ENCODE assay signal across 9 mouse cellular contexts in genomic region chr6:54254759-54255158, GRCm38 (mm10).
DNase-seq lines count a peak whose midpoint lies in the region; ATAC-seq lines count a peak whose summit lies in the region.
"Had no signal": no experiment of that assay in that cellular context is flagged by ENCODE, and none has a peak within 500 bp of the region (broad histone marks: within the 10 kb centered on the region; RNA-seq: fewer than 3 reads in every experiment).

No protein-coding gene starts in this region.

- H3K9me3 ChIP-seq in heart, embryonic 11.5 days (replicated peaks; ENCODE audit: control insufficient read depth, low read length): no peaks in the 10 kb centered on the region
- H3K9me3 ChIP-seq in hindbrain, embryonic 14.5 days (ENCODE audit: control insufficient read depth, low read length): no peaks in the 10 kb centered on the region
- H3K9me3 ChIP-seq: lung, embryonic 15.5 days had no signal

- H3K27ac ChIP-seq in heart, embryonic 11.5 days (ENCODE audit: low read depth, low read length): no peak overlapping the region
- H3K27ac ChIP-seq in hindbrain, embryonic 14.5 days: no peak overlapping the region
- H3K27ac ChIP-seq: lung, embryonic 15.5 days had no signal

- no peak overlapping the region for H3K4me2 ChIP-seq in heart, embryonic 11.5 days
- no peak overlapping the region for H3K4me2 ChIP-seq in hindbrain, embryonic 14.5 days (replicated peaks)
- H3K4me2 ChIP-seq: lung, embryonic 15.5 days had no signal

- 60% methylated on average over 6 of the region's 6 CpGs for WGBS in heart, embryonic 11.5 days (ENCODE audit: insufficient replicate concordance)
- WGBS in hindbrain, embryonic 14.5 days: 70% methylated on average over 6 of the region's 6 CpGs

- H3K27me3 ChIP-seq in heart, embryonic 11.5 days (ENCODE audit: control insufficient read depth, insufficient read depth, low read length): no peaks in the 10 kb centered on the region
- H3K27me3 ChIP-seq in hindbrain, embryonic 14.5 days (ENCODE audit: control insufficient read depth, insufficient read depth, low read length): no peaks in the 10 kb centered on the region
- H3K27me3 ChIP-seq: lung, embryonic 15.5 days had no signal

- H3K4me1 ChIP-seq in heart, embryonic 11.5 days (ENCODE audit: control insufficient read depth, insufficient read depth, low read length): peaks cover 16% of the 10 kb centered on the region
- H3K4me1 ChIP-seq in hindbrain, embryonic 14.5 days (replicated peaks; ENCODE audit: control insufficient read depth, insufficient read depth, low read length): no peaks in the 10 kb centered on the region

- H3K4me3 ChIP-seq in heart, embryonic 11.5 days (ENCODE audit: low read depth, low read length): no peak overlapping the region
- H3K4me3 ChIP-seq in hindbrain, embryonic 14.5 days (replicated peaks; ENCODE audit: low read length): no peak overlapping the region
- H3K4me3 ChIP-seq: lung, embryonic 15.5 days had no signal

- DNase-seq in heart, adult 11 months: peak; percentile 91
- DNase-seq in lung, postnatal 10 days: peak; percentile 24
- DNase-seq in lung, postnatal 14 days: no peak
- peak; percentile 47 for DNase-seq in brain, adult 2 months (ENCODE audit: low read depth, low spot score)
- DNase-seq in retina, postnatal 1 day: peak; percentile 43
- no peak for DNase-seq in hindbrain, embryonic 14.5 days (ENCODE audit: low spot score)

- ATAC-seq in heart, embryonic 11.5 days (replicated peaks; ENCODE audit: insufficient number of reproducible peaks, low FRiP score, low TSS enrichment): no peak
- no peak for ATAC-seq in hindbrain, embryonic 14.5 days (ENCODE audit: low FRiP score)
- ATAC-seq in erythroid progenitor cell, adult 5-6 weeks (replicated peaks; ENCODE audit: low FRiP score, poor library complexity, severe bottlenecking): no peak

- H3K9ac ChIP-seq in heart, embryonic 11.5 days (ENCODE audit: low read depth, low read length): no peak overlapping the region
- no peak overlapping the region for H3K9ac ChIP-seq in hindbrain, embryonic 14.5 days
- H3K9ac ChIP-seq: lung, embryonic 15.5 days had no signal

- no peaks in the 10 kb centered on the region for H3K36me3 ChIP-seq in heart, embryonic 11.5 days (ENCODE audit: control insufficient read depth, insufficient read depth, low read length)
- H3K36me3 ChIP-seq in hindbrain, embryonic 14.5 days (replicated peaks; ENCODE audit: control insufficient read depth, insufficient read depth): no peaks in the 10 kb centered on the region
- H3K36me3 ChIP-seq: lung, embryonic 15.5 days had no signal

Comparison
In these comparisons a context has a peak if more than half of its experiments do, and no peak if none do; other contexts are left out.
1. DNase-seq: peak in heart, adult 11 months (single experiment), lung, postnatal 10 days (single experiment), brain, adult 2 months (single experiment) and retina, postnatal 1 day (single experiment); none in lung, postnatal 14 days (single experiment) and hindbrain, embryonic 14.5 days (single experiment).